Mouse (Mus musculus) heart, adult 2 months (tissue): Measurements from ENCODE around the gene Gper1.

ENCODE experiments used
- CTCF ChIP-seq: fragments of 200-600 bp; IDR thresholded peaks from 2 replicates; pipeline ENCODE4 v1.8.1; 2022; ENCODE audit warnings: antibody characterized with exemption, mild to moderate bottlenecking, moderate library complexity
- EP300 ChIP-seq: fragments of 200-500 bp; IDR thresholded peaks from 2 replicates; pipeline ENCODE4 v1.6.1; 2011; ENCODE audit warnings: low read depth, low read length, control low read depth; ENCODE audit not compliant: insufficient read depth
- POLR2A ChIP-seq: fragments of 200-500 bp; IDR thresholded peaks from 2 replicates; pipeline ENCODE4 v1.6.1; 2011; ENCODE audit warnings: mild to moderate bottlenecking, low read depth, low read length, control low read depth; ENCODE audit not compliant: insufficient read depth

GRCm38 (mm10) chr5:139403692-139404260 is 19.2 kb upstream of the Gper1 start:
- TF ChIP-seq CTCF, result no peak
- no peak for TF ChIP-seq EP300
- no peak for TF ChIP-seq POLR2A
